Mouse (Mus musculus) liver, embryonic 16.5 days (tissue): ENCODE results near the gene Dpp7. TPM values are rescaled to one million over a fixed set of nuclear protein-coding genes. Genes with fewer than 3 reads are reported as not detected.

ENCODE experiments used
- ATAC-seq: fragments of 200-750 bp; cut with Nextera tagmentation; 2 replicates; pipeline ENCODE4 v1.8.0; 2017; ENCODE audit warnings: low read depth, mild to moderate bottlenecking, moderate number of reproducible peaks, moderate library complexity
- H3K27ac ChIP-seq: fragments of 300-500 bp; sonication (generic); 2 replicates; pipeline ENCODE4 v1.5.1; 2014; ENCODE audit warnings: mild to moderate bottlenecking, low read length
- H3K27me3 ChIP-seq: fragments of 300-500 bp; sonication (generic); 2 replicates; pipeline ENCODE4 v1.6.1; 2014; ENCODE audit warnings: low read depth, low read length, mixed read lengths; ENCODE audit not compliant: control insufficient read depth, insufficient read depth
- H3K36me3 ChIP-seq: fragments of 300-500 bp; sonication (generic); 2 replicates; pipeline ENCODE4 v1.6.1; 2014; ENCODE audit warnings: mild to moderate bottlenecking; ENCODE audit not compliant: control insufficient read depth, insufficient read depth
- H3K4me1 ChIP-seq: fragments of 300-500 bp; sonication (generic); 2 replicates; pipeline ENCODE4 v1.6.1; 2014; ENCODE audit warnings: low read depth, low read length, mixed read lengths; ENCODE audit not compliant: control insufficient read depth
- H3K4me2 ChIP-seq: fragments of 300-500 bp; sonication (generic); 2 replicates; pipeline ENCODE4 v1.6.1; 2014; ENCODE audit warnings: low read depth, low read length, mixed read lengths
- H3K4me3 ChIP-seq: fragments of 300-500 bp; sonication (generic); 2 replicates; pipeline ENCODE4 v1.5.1; 2014; ENCODE audit warnings: low read depth, mild to moderate bottlenecking, low read length
- H3K9ac ChIP-seq: fragments of 300-500 bp; sonication (generic); 2 replicates; pipeline ENCODE4 v1.6.1; 2014; ENCODE audit warnings: low read depth, low read length
- H3K9me3 ChIP-seq: fragments of 300-500 bp; sonication (generic); replicated peaks from 2 replicates; pipeline ENCODE4 v1.6.1; 2016; ENCODE audit warnings: low read length; ENCODE audit not compliant: control insufficient read depth
- WGBS: fragments of 180-500 bp; shearing (Covaris S2); extraction: QIAGEN DNeasy Blood & Tissue Kit; methylation state at CpG from one replicate; pipeline ENCODE4 v1.1.7; 2014; ENCODE audit not compliant: insufficient replicate concordance; 5-methylcytosine and 5-hydroxymethylcytosine counted together
- polyA plus RNA-seq: library from polyadenylated mRNA; unstranded; fragments of >200 nt; fragmentation: Nextera tagmentation; extraction: Ambion mirVana; gene quantifications from 2 replicates; pipeline ENCODE4 v1.2.1, GENCODE M21; 2015

The Dpp7 gene
- polyA plus RNA-seq, 1 experiment from 2014 or later: 11.5 TPM

GRCm38 (mm10) chr2:25305587-25306359 is 50.4 kb downstream of the Dpp7 start:
- Histone ChIP-seq H3K4me1 (no peaks in the 10 kb centered on the region), H3K4me2 (peak overlapping the region; percentile 57; the same call in 1 of the 2 replicates), H3K4me3 (no peak overlapping the region), H3K27me3 (peaks cover 55% of the 10 kb centered on the region), H3K9me3 (no peaks in the 10 kb centered on the region), H3K36me3 (no peaks in the 10 kb centered on the region), H3K9ac (no peak overlapping the region), H3K27ac (no peak overlapping the region)
- 41% methylated on average over 14 of the region's 14 CpGs for WGBS
- ATAC-seq: no peak

GRCm38 (mm10) chr2:25304657-25305541 is 51.3 kb downstream of the Dpp7 start:
- WGBS: 1% methylated on average over 44 of the region's 45 CpGs
- no peak for ATAC-seq
- Histone ChIP-seq H3K9ac (no peak overlapping the region), H3K9me3 (no peaks in the 10 kb centered on the region), H3K27ac (no peak overlapping the region), H3K4me1 (no peaks in the 10 kb centered on the region), H3K27me3 (peaks cover 47% of the 10 kb centered on the region), H3K4me2 (peak overlapping the region; percentile 57), H3K4me3 (peak overlapping the region; percentile 25; the same call in 1 of the 2 replicates), H3K36me3 (no peaks in the 10 kb centered on the region)

GRCm38 (mm10) chr2:25303931-25304656 is 52.1 kb downstream of the Dpp7 start:
- H3K4me3 ChIP-seq: no peak overlapping the region
- ATAC-seq: no peak
- no peaks in the 10 kb centered on the region for H3K4me1 ChIP-seq
- H3K27me3 ChIP-seq: peaks cover 45% of the 10 kb centered on the region
- no peak overlapping the region for H3K9ac ChIP-seq
- no peaks in the 10 kb centered on the region for H3K36me3 ChIP-seq
- 51% methylated on average over 7 of the region's 7 CpGs for WGBS
- no peak overlapping the region for H3K4me2 ChIP-seq
- no peaks in the 10 kb centered on the region for H3K9me3 ChIP-seq
- no peak overlapping the region for H3K27ac ChIP-seq

- Histone ChIP-seq H3K4me2 (no peak overlapping the region), H3K9ac (no peak overlapping the region), H3K27me3 (peaks cover 39% of the 10 kb centered on the region), H3K4me1 (no peaks in the 10 kb centered on the region), H3K9me3 (no peaks in the 10 kb centered on the region), H3K27ac (no peak overlapping the region), H3K36me3 (no peaks in the 10 kb centered on the region), H3K4me3 (no peak overlapping the region)
- 39% methylated on average over 3 of the region's 3 CpGs for WGBS
- ATAC-seq: no peak
Observed at GRCm38 (mm10) chr2:25303452-25303851, 52.7 kb downstream of the Dpp7 start.

Other genes with a start within 250 kb of the Dpp7 start
- 1.1 and 1.3 TPM in 2 replicates for gene Nrarp, start 175.6 kb downstream of the Dpp7 start, polyA plus RNA-seq
- gene Tor4a, start 159.5 kb downstream of the Dpp7 start, polyA plus RNA-seq: 6.5 and 6.6 TPM in 2 replicates
- gene Nelfb, start 144.9 kb downstream of the Dpp7 start, polyA plus RNA-seq: 33.9 and 34.9 TPM in 2 replicates
- gene Stpg3, start 141.7 kb downstream of the Dpp7 start, polyA plus RNA-seq: not detected in 2 replicates
- gene Fam166a, start 137.6 kb downstream of the Dpp7 start, polyA plus RNA-seq: not detected in 2 replicates
- gene Tubb4b, start 131.7 kb downstream of the Dpp7 start, polyA plus RNA-seq: 590 and 624 TPM in 2 replicates
- 0.08 TPM in 1 of 2 replicates, not detected in the other for gene Slc34a3, start 122.0 kb downstream of the Dpp7 start, polyA plus RNA-seq
- not detected in 2 replicates for gene Rnf224, start 119.6 kb downstream of the Dpp7 start, polyA plus RNA-seq
- 0.77 TPM in 1 of 2 replicates, not detected in the other for gene Rnf208, start 114.1 kb downstream of the Dpp7 start, polyA plus RNA-seq
- not detected in 2 replicates for gene Cysrt1, start 113.9 kb downstream of the Dpp7 start, polyA plus RNA-seq
- gene AL732309.1, start 109.5 kb downstream of the Dpp7 start, polyA plus RNA-seq: 1.4 and 1.8 TPM in 2 replicates
- gene Tmem203, start 100.9 kb downstream of the Dpp7 start, polyA plus RNA-seq: 10.9 and 12.0 TPM in 2 replicates
- 3.7 and 4.7 TPM in 2 replicates for gene Tprn, start 93.7 kb downstream of the Dpp7 start, polyA plus RNA-seq
- gene Ssna1, start 83.9 kb downstream of the Dpp7 start, polyA plus RNA-seq: 94.7 and 111 TPM in 2 replicates
- gene Anapc2, start 83.9 kb downstream of the Dpp7 start, polyA plus RNA-seq: 40.1 and 40.5 TPM in 2 replicates
- not detected in 2 replicates for gene Tmem210, start 68.2 kb downstream of the Dpp7 start, polyA plus RNA-seq
- not detected in 2 replicates for gene Lrrc26, start 66.4 kb downstream of the Dpp7 start, polyA plus RNA-seq
- 0.02 TPM in 1 of 2 replicates, not detected in the other for gene Grin1, start 37.2 kb downstream of the Dpp7 start, polyA plus RNA-seq
- 15.3 and 17.2 TPM in 2 replicates for gene Man1b1, start 24.0 kb downstream of the Dpp7 start, polyA plus RNA-seq
- gene Uap1l1, start 9.3 kb upstream of the Dpp7 start, polyA plus RNA-seq: 12.6 and 14.0 TPM in 2 replicates
- 14.7 and 16.2 TPM in 2 replicates for gene Sapcd2, start 16.0 kb upstream of the Dpp7 start, polyA plus RNA-seq
- gene Entpd2, start 39.5 kb upstream of the Dpp7 start, polyA plus RNA-seq: 0.54 and 1.0 TPM in 2 replicates
- gene Npdc1, start 43.0 kb upstream of the Dpp7 start, polyA plus RNA-seq: 4.7 and 4.8 TPM in 2 replicates
- gene Fut7, start 66.9 kb upstream of the Dpp7 start, polyA plus RNA-seq: 0.96 and 1.2 TPM in 2 replicates
- gene Abca2, start 72.3 kb upstream of the Dpp7 start, polyA plus RNA-seq: 1.3 and 1.8 TPM in 2 replicates
- gene Clic3, start 100.5 kb upstream of the Dpp7 start, polyA plus RNA-seq: 0.54 and 0.63 TPM in 2 replicates
- 10.1 TPM in 2 replicates for gene Paxx, start 104.7 kb upstream of the Dpp7 start, polyA plus RNA-seq
- gene Ptgds, start 113.7 kb upstream of the Dpp7 start, polyA plus RNA-seq: 0.35 and 0.71 TPM in 2 replicates
- not detected in 2 replicates for gene Lcn12, start 137.6 kb upstream of the Dpp7 start, polyA plus RNA-seq
- 23.8 and 24.7 TPM in 2 replicates for gene Fbxw5, start 144.4 kb upstream of the Dpp7 start, polyA plus RNA-seq
- gene C8g, start 145.4 kb upstream of the Dpp7 start, polyA plus RNA-seq: 90.7 and 105 TPM in 2 replicates
- 13.0 and 13.3 TPM in 2 replicates for gene Traf2, start 190.6 kb upstream of the Dpp7 start, polyA plus RNA-seq
- 190 and 194 TPM in 2 replicates for gene Edf1, start 201.5 kb upstream of the Dpp7 start, polyA plus RNA-seq
- 2.9 and 7.2 TPM in 2 replicates for gene Mamdc4, start 218.5 kb upstream of the Dpp7 start, polyA plus RNA-seq
- 31.2 and 34.4 TPM in 2 replicates for gene Phpt1, start 218.9 kb upstream of the Dpp7 start, polyA plus RNA-seq
- 0.07 TPM in 1 of 2 replicates, not detected in the other for gene Ajm1, start 225.4 kb upstream of the Dpp7 start, polyA plus RNA-seq